Mouse (Mus musculus): ENCODE results near the gene Pih1d1.

DNA sequence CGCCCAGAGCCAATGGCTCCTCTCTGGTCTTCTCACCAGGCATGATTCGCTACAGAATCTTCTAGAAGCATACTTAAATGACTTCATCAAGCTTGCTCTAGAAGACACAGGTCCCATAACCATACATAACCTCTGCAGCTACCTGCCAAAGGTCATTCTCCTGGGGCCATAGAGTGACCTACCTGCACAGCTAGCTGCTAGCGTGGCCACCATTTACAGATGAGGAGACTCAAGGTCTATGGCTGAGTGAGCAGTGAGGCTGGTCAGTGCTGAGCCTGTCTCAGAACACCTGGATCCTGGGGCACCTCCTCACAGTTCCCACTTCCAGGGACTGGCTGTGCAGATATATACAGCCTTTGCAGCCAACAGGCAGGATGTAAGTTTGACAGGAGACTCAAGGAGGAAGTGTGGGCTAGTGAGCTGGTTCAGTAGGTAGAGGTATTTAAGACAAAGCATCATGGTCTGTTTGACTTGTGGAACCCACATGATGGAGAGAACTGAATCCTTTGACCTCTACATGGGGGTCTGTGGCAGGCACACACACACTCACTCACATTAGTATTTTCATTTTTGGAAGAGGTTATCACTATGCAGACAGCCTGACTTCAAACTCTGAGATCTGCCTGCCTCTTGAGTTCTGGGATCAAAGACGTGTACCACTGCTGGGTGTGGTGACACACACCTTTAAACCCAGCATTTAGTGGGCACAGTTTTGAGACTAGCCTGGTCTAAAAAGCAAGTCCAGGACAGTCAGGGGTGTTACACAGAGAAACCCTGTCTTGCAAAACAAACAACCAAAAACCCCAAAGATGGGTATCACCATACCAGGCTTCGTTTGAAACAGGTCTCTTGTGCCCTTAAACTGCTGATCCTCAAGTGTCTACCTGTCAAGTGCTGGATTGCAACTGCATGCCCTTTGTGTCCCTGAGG is 34.1 kb upstream of the Pih1d1 start:
- TF ChIP-seq MEF2A (IDR thresholded peaks at IDR 0.05; ENCODE audit: borderline replicate concordance, low read depth, low read length) (no peak), RAD21 (IDR thresholded peaks at IDR 0.05; ENCODE audit: low read depth, low read length) (no peak)
